Mouse (Mus musculus): Measurements from ENCODE around the gene Rxfp2. TPM values are rescaled to one million over a fixed set of nuclear protein-coding genes. Genes with fewer than 3 reads are reported as not detected.

Gene Rxfp2
- polyA plus RNA-seq, 1 experiment from 2014 or later, result 0.33 TPM

- no peak overlapping the region for H3K27ac ChIP-seq (ENCODE audit: low read depth, low read length)
- ATAC-seq, result no peak
- WGBS, result 22% methylated on average over 10 of the region's 10 CpGs
These were observed 1.6 kb upstream of the Rxfp2 start for GRCm38 (mm10) chr5:150016861-150017260.

GRCm38 (mm10) chr5:150017672-150018071 lies 803 bp upstream of the Rxfp2 start:
- 0 out of 2 replicates have a peak, but pooled peaks cover 2% of the 10 kb centered on the region for H3K27me3 ChIP-seq (replicated peaks; ENCODE audit: control insufficient read depth, insufficient read depth, low read length)
- no peaks in the 10 kb centered on the region for H3K36me3 ChIP-seq (ENCODE audit: control insufficient read depth, insufficient read depth, low read length)
- no peak overlapping the region for H3K9ac ChIP-seq (ENCODE audit: low read depth, low read length)
- WGBS, result 51% methylated on average over 9 of the region's 9 CpGs
- ATAC-seq, result no peak
- H3K9me3 ChIP-seq (ENCODE audit: control insufficient read depth, low read length), result no peaks in the 10 kb centered on the region
- H3K4me3 ChIP-seq (ENCODE audit: low read length), result no peak overlapping the region
- no peak overlapping the region for H3K4me2 ChIP-seq (ENCODE audit: low read length)
- H3K4me1 ChIP-seq (ENCODE audit: control insufficient read depth, insufficient read depth, low read depth, low read length), result peaks cover 3% of the 10 kb centered on the region; the same call in 1 of the 2 replicates
- no peak overlapping the region for H3K27ac ChIP-seq (ENCODE audit: low read depth, low read length)

More at GRCm38 (mm10) chr5:150016861-150017260, 1.6 kb upstream of the Rxfp2 start:
- H3K9ac ChIP-seq (ENCODE audit: low read depth, low read length), result no peak overlapping the region
- H3K4me1 ChIP-seq (ENCODE audit: control insufficient read depth, insufficient read depth, low read depth, low read length), result peaks cover 3% of the 10 kb centered on the region; the same call in 1 of the 2 replicates
- H3K27me3 ChIP-seq (replicated peaks; ENCODE audit: control insufficient read depth, insufficient read depth, low read length), result 0 out of 2 replicates have a peak, but pooled peaks cover 2% of the 10 kb centered on the region
- no peak overlapping the region for H3K4me3 ChIP-seq (ENCODE audit: low read length)
- no peaks in the 10 kb centered on the region for H3K36me3 ChIP-seq (ENCODE audit: control insufficient read depth, insufficient read depth, low read length)
- no peak overlapping the region for H3K4me2 ChIP-seq (ENCODE audit: low read length)
- no peaks in the 10 kb centered on the region for H3K9me3 ChIP-seq (ENCODE audit: control insufficient read depth, low read length)

- Histone ChIP-seq H3K4me1 (ENCODE audit: control insufficient read depth, insufficient read depth, low read depth, low read length) (peaks cover 3% of the 10 kb centered on the region; the same call in 1 of the 2 replicates), H3K36me3 (ENCODE audit: control insufficient read depth, insufficient read depth, low read length) (no peaks in the 10 kb centered on the region), H3K4me3 (ENCODE audit: low read length) (no peak overlapping the region), H3K4me2 (ENCODE audit: low read length) (no peak overlapping the region), H3K27me3 (replicated peaks; ENCODE audit: control insufficient read depth, insufficient read depth, low read length) (0 out of 2 replicates have a peak, but pooled peaks cover 2% of the 10 kb centered on the region), H3K9me3 (ENCODE audit: control insufficient read depth, low read length) (no peaks in the 10 kb centered on the region), H3K9ac (ENCODE audit: low read depth, low read length) (no peak overlapping the region), H3K27ac (ENCODE audit: low read depth, low read length) (no peak overlapping the region)
- ATAC-seq, result peak; percentile 84
- WGBS, result 5% methylated on average over 6 of the region's 6 CpGs
These were observed 2.4 kb downstream of the Rxfp2 start for GRCm38 (mm10) chr5:150020851-150021250.

DNA sequence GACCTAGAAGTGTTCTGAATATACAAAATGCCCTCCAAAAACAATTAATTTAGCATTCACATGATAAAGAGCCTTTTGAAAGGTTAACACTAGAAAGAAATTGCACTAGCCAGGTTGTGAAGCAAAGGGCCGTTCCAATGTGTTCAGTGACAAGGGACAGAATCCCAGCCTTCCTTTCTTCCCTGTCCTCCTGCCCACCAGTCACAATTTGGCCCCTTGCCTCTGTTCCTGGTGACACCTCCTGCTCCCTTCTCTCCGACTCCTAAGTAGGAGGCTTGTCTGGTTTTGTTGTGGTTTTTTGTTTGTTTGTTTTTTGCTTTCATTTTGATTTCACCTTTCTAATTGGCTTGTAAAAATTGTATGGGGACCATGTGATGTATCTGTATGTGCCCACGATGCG lies 3.3 kb downstream of the Rxfp2 start:
- H3K4me3 ChIP-seq (ENCODE audit: low read length), result no peak overlapping the region
- no peaks in the 10 kb centered on the region for H3K36me3 ChIP-seq (ENCODE audit: control insufficient read depth, insufficient read depth, low read length)
- H3K4me2 ChIP-seq (ENCODE audit: low read length), result no peak overlapping the region
- ATAC-seq, result no peak
- WGBS, result 55% methylated on average over 4 of the region's 4 CpGs
- H3K27me3 ChIP-seq (replicated peaks; ENCODE audit: control insufficient read depth, insufficient read depth, low read length), result 0 out of 2 replicates have a peak, but pooled peaks cover 2% of the 10 kb centered on the region
- H3K9me3 ChIP-seq (ENCODE audit: control insufficient read depth, low read length), result no peaks in the 10 kb centered on the region
- H3K4me1 ChIP-seq (ENCODE audit: control insufficient read depth, insufficient read depth, low read depth, low read length), result peaks cover 3% of the 10 kb centered on the region; the same call in 1 of the 2 replicates
- no peak overlapping the region for H3K27ac ChIP-seq (ENCODE audit: low read depth, low read length)
- H3K9ac ChIP-seq (ENCODE audit: low read depth, low read length), result no peak overlapping the region

GRCm38 (mm10) chr5:150022556-150022955 lies 4.1 kb downstream of the Rxfp2 start:
- Histone ChIP-seq H3K36me3 (ENCODE audit: control insufficient read depth, insufficient read depth, low read length) (no peaks in the 10 kb centered on the region), H3K9me3 (ENCODE audit: control insufficient read depth, low read length) (no peaks in the 10 kb centered on the region), H3K27me3 (replicated peaks; ENCODE audit: control insufficient read depth, insufficient read depth, low read length) (0 out of 2 replicates have a peak, but pooled peaks cover 2% of the 10 kb centered on the region), H3K4me3 (ENCODE audit: low read length) (no peak overlapping the region), H3K9ac (ENCODE audit: low read depth, low read length) (no peak overlapping the region), H3K27ac (ENCODE audit: low read depth, low read length) (no peak overlapping the region), H3K4me2 (ENCODE audit: low read length) (no peak overlapping the region), H3K4me1 (ENCODE audit: control insufficient read depth, insufficient read depth, low read depth, low read length) (peaks cover 3% of the 10 kb centered on the region; the same call in 1 of the 2 replicates)
- 91% methylated on average over 18 of the region's 18 CpGs for WGBS
- ATAC-seq, result no peak

DNA sequence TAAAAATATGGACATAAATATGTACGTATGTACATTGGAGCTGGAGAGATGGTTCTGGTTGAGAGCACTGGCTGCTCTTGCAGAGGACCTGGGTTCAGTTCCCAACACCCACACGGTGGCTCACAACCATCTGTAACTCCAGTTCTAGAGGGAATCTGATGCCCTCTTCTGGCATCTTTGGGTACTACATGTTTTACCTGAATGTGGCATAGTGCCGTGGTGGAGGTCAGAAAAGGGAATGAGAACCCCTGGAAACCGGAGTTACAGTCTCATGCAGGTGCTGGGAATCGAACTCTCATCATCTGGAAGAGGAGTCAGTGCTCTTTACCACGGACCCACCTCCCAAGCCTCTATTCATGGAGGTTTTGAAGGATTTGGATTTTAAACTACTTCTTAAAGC lies 5.0 kb downstream of the Rxfp2 start:
- 92% methylated on average over 6 of the region's 6 CpGs for WGBS
- Histone ChIP-seq H3K9ac (ENCODE audit: low read depth, low read length) (no peak overlapping the region), H3K4me1 (ENCODE audit: control insufficient read depth, insufficient read depth, low read depth, low read length) (peaks cover 3% of the 10 kb centered on the region; the same call in 1 of the 2 replicates), H3K9me3 (ENCODE audit: control insufficient read depth, low read length) (no peaks in the 10 kb centered on the region), H3K4me2 (ENCODE audit: low read length) (no peak overlapping the region), H3K4me3 (ENCODE audit: low read length) (no peak overlapping the region), H3K27ac (ENCODE audit: low read depth, low read length) (no peak overlapping the region), H3K36me3 (ENCODE audit: control insufficient read depth, insufficient read depth, low read length) (no peaks in the 10 kb centered on the region), H3K27me3 (replicated peaks; ENCODE audit: control insufficient read depth, insufficient read depth, low read length) (no peaks in the 10 kb centered on the region)
- ATAC-seq, result no peak

- 77% methylated on average over 2 of the region's 2 CpGs for WGBS
- no peak overlapping the region for H3K4me2 ChIP-seq (ENCODE audit: low read length)
- H3K36me3 ChIP-seq (ENCODE audit: control insufficient read depth, insufficient read depth, low read length), result no peaks in the 10 kb centered on the region
- H3K9ac ChIP-seq (ENCODE audit: low read depth, low read length), result no peak overlapping the region
- H3K4me1 ChIP-seq (ENCODE audit: control insufficient read depth, insufficient read depth, low read depth, low read length), result peaks cover 3% of the 10 kb centered on the region; the same call in 1 of the 2 replicates
- H3K9me3 ChIP-seq (ENCODE audit: control insufficient read depth, low read length), result no peaks in the 10 kb centered on the region
- H3K27me3 ChIP-seq (replicated peaks; ENCODE audit: control insufficient read depth, insufficient read depth, low read length), result no peaks in the 10 kb centered on the region
- H3K4me3 ChIP-seq (ENCODE audit: low read length), result no peak overlapping the region
- no peak overlapping the region for H3K27ac ChIP-seq (ENCODE audit: low read depth, low read length)
- ATAC-seq, result no peak
These were observed 5.7 kb downstream of the Rxfp2 start for GRCm38 (mm10) chr5:150024188-150024587.

DNA sequence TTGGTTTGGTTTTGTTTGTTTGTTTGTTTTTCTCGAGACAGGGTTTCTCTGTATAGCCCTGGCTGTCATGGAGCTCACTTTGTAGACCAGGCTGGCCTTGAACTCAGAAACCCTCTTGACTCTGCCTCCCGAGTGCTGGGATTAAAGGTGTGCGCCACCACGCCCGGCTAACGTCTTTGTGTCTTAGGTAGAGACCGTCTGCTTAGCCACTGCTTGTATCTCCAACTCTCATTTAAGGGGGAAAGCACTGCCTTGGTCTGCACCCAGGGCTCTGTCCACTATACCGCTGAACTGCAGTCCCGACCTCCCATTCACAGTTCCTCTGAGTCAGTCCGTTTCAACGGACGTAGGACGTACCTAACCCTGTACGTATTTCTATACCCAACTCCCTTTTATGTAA lies 6.4 kb downstream of the Rxfp2 start:
- Histone ChIP-seq H3K9me3 (ENCODE audit: control insufficient read depth, low read length) (no peaks in the 10 kb centered on the region), H3K4me2 (ENCODE audit: low read length) (no peak overlapping the region), H3K4me3 (ENCODE audit: low read length) (no peak overlapping the region), H3K9ac (ENCODE audit: low read depth, low read length) (no peak overlapping the region), H3K27ac (ENCODE audit: low read depth, low read length) (no peak overlapping the region), H3K4me1 (ENCODE audit: control insufficient read depth, insufficient read depth, low read depth, low read length) (peaks cover 3% of the 10 kb centered on the region; the same call in 1 of the 2 replicates), H3K27me3 (replicated peaks; ENCODE audit: control insufficient read depth, insufficient read depth, low read length) (no peaks in the 10 kb centered on the region), H3K36me3 (ENCODE audit: control insufficient read depth, insufficient read depth, low read length) (no peaks in the 10 kb centered on the region)
- WGBS, result 92% methylated on average over 14 of the region's 14 CpGs
- ATAC-seq, result no peak

- Histone ChIP-seq H3K9me3 (ENCODE audit: control insufficient read depth, low read length) (no peaks in the 10 kb centered on the region), H3K27ac (ENCODE audit: low read depth, low read length) (no peak overlapping the region), H3K27me3 (replicated peaks; ENCODE audit: control insufficient read depth, insufficient read depth, low read length) (no peaks in the 10 kb centered on the region), H3K4me3 (ENCODE audit: low read length) (no peak overlapping the region), H3K36me3 (ENCODE audit: control insufficient read depth, insufficient read depth, low read length) (no peaks in the 10 kb centered on the region), H3K4me1 (ENCODE audit: control insufficient read depth, insufficient read depth, low read depth, low read length) (peaks cover 3% of the 10 kb centered on the region; the same call in 1 of the 2 replicates), H3K4me2 (ENCODE audit: low read length) (no peak overlapping the region), H3K9ac (ENCODE audit: low read depth, low read length) (no peak overlapping the region)
- ATAC-seq, result no peak
- WGBS, result 88% methylated on average over 15 of the region's 15 CpGs
These were observed 6.9 kb downstream of the Rxfp2 start for GRCm38 (mm10) chr5:150025326-150025725.

Measured in hindbrain, embryonic 16.5 days (tissue).